Mouse (Mus musculus) kidney, embryonic 15.5 days (tissue): Measurements from ENCODE around the gene Pigb. TPM values are rescaled to one million over a fixed set of nuclear protein-coding genes. Genes with fewer than 3 reads are reported as not detected.

Experiments used
- ATAC-seq: fragments of 200-750 bp; cut with Nextera tagmentation; replicated peaks from 2 replicates; pipeline ENCODE4 v1.8.0; 2017; ENCODE audit warnings: moderate TSS enrichment; ENCODE audit not compliant: low FRiP score
- H3K27ac ChIP-seq: fragments of 300-500 bp; sonication (generic); 2 replicates; pipeline ENCODE4 v1.5.1; 2015; ENCODE audit warnings: mild to moderate bottlenecking, inconsistent platforms
- H3K27me3 ChIP-seq: fragments of 300-500 bp; sonication (generic); 2 replicates; pipeline ENCODE4 v1.6.1; 2015; ENCODE audit warnings: inconsistent platforms
- H3K36me3 ChIP-seq: fragments of 300-500 bp; sonication (generic); 2 replicates; pipeline ENCODE4 v1.6.1; 2015; ENCODE audit warnings: inconsistent platforms
- H3K4me1 ChIP-seq: fragments of 300-500 bp; sonication (generic); 2 replicates; pipeline ENCODE4 v1.6.1; 2015; ENCODE audit warnings: inconsistent platforms
- H3K4me2 ChIP-seq: fragments of 300-500 bp; sonication (generic); 2 replicates; pipeline ENCODE4 v1.6.1; 2015; ENCODE audit warnings: moderate library complexity, mild to moderate bottlenecking, inconsistent platforms
- H3K4me3 ChIP-seq: fragments of 300-500 bp; sonication (generic); replicated peaks from 2 replicates; pipeline ENCODE4 v1.5.1; 2015; ENCODE audit warnings: mild to moderate bottlenecking, inconsistent platforms
- H3K9ac ChIP-seq: fragments of 300-500 bp; sonication (generic); 2 replicates; pipeline ENCODE4 v1.6.1; 2015; ENCODE audit warnings: mild to moderate bottlenecking, inconsistent platforms
- H3K9me3 ChIP-seq: fragments of 300-500 bp; sonication (generic); replicated peaks from 2 replicates; pipeline ENCODE4 v1.6.1; 2016; ENCODE audit warnings: inconsistent platforms
- WGBS: fragments of 180-500 bp; shearing (Covaris S2); methylation state at CpG from one replicate; pipeline ENCODE4 v1.1.7; 2015; ENCODE audit warnings: mixed read lengths; 5-methylcytosine and 5-hydroxymethylcytosine counted together
- polyA plus RNA-seq: library from polyadenylated mRNA; unstranded; fragments of >200 nt; fragmentation: Nextera tagmentation; extraction: Ambion mirVana; gene quantifications from 2 replicates; pipeline ENCODE4 v1.2.1, GENCODE M21; 2015

Gene Pigb
- polyA plus RNA-seq, 1 experiment from 2014 or later = 16.2 TPM

DNA sequence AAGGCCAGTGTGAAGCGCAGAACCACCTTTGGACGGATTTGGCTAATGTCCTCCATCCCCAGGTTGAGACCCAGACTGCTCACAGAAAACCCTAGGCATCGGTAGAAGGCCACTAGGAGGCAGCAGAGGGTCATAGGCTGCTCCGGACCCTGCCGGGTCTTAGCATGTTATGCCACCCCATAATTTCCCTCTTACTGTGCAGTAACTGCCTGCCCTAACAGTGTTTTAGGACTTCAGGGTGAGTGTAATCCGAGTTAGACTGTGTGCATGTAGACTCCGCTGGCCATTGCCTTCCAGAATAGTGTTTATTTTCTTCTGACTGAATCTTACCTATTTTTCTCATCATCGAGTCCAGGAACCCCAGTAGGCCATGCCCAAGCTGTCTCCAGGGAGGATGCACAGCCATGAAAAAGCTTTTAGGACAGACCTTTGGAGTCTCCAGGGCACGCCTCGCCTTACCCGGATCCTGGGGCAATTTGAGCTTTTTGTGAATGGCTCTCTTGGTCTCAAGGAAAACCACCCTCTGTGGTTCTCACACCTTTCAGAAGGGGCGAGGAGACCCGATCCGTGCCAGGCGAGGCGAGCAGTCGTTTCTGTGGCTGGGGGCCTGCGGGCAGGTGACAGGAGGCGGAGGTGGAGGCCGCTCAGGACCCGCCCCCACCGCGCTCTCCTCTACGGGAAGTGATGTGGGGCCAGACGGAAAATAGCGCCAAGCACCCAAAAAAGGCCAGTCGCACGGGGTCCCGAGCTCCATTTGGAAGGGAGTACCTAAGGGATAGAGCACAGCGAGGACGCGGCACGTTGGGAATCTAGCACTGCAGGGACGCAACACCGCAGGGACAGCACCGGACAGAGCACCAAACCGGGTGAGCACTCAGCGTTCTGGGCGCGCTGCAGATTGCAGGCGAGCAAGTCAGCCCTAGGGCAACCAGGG is 4.2 kb upstream of the Pigb start, which contains the start of gene Rab27a:
TSS of gene Rab27a (plus strand) at position 709 of the 934 bp plus-strand sequence.
- Histone ChIP-seq H3K9me3 (no peaks in the 10 kb centered on the region), H3K36me3 (0 out of 2 replicates have a peak, but pooled peaks cover 3% of the 10 kb centered on the region), H3K27ac (peak within 1 kb of the TSS; percentile 37; the same call in 1 of the 2 replicates), H3K4me3 (peak within 1 kb of the TSS; percentile 55), H3K4me1 (peaks cover 32% of the 10 kb centered on the region), H3K4me2 (peak within 1 kb of the TSS; percentile 95), H3K9ac (peak within 1 kb of the TSS; percentile 55), H3K27me3 (no peaks in the 10 kb centered on the region)
- WGBS = 1% methylated on average over 41 of the region's 41 CpGs
- peak; percentile 80 for ATAC-seq

DNA sequence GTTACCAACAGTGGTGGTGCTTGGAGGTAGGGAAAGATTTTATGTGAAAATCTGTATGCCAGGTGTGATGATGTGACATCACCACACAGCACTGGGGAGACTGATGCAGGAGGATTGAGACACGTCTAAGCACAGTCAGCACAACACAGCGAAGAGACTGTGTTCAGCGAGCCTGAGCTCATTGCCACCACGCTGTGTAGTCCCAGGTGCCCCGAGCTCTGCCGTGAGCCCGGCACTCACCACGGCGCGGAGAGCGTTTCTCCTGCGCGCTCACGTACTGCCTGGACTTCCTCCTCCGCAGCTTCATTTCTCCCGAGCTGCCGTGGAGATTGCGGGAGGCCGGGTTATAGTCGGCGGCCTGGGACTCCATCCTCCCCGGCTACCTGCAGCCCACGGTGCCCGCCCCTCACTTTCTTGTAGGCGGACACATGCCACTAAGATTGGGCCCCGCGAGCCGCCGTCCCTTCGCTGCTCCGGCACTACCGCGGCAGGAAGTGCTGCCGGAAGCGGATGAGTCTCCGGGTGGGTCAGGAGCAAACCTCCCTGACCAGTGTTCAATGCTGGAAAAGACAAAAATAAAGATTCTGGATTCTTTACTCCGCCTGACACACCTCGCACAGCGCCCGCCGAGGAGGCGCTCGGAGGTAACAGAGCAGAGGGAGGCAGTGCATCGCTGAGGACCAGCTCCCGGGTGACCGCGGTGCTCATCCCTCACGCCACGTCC is 794 bp downstream of the Pigb start:
- Histone ChIP-seq H3K27ac (peak overlapping the region; percentile 87), H3K9ac (peak overlapping the region; percentile 88), H3K36me3 (peaks cover 17% of the 10 kb centered on the region), H3K4me2 (peak overlapping the region; percentile 82), H3K9me3 (no peaks in the 10 kb centered on the region), H3K27me3 (no peaks in the 10 kb centered on the region), H3K4me3 (peak overlapping the region; percentile 95), H3K4me1 (peaks cover 24% of the 10 kb centered on the region)
- WGBS = under 1% methylated on average over 49 of the region's 49 CpGs
- ATAC-seq = peak; percentile 88

DNA sequence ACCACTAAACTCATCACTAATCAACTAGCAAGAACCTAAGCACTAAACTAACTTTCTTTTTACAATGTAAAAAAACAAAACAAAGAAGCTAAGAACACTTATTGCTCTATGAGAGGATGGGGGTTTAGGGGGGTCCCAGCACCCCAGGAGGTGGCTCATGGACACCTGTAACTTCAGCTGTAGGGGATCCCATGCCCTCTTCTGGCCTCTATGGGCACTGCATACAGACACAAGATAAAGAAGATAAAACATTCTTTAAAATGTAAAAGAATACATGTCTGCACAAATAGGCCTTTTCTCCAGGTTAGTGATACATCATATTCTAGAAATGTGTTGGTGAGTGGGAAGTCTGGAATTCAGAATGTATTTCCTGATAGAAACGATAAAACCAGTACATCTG is 6.8 kb downstream of the Pigb start:
- Histone ChIP-seq H3K27ac (no peak overlapping the region), H3K9me3 (no peaks in the 10 kb centered on the region), H3K36me3 (peaks cover 65% of the 10 kb centered on the region), H3K4me1 (no peaks in the 10 kb centered on the region), H3K4me3 (no peak overlapping the region), H3K4me2 (no peak overlapping the region), H3K27me3 (no peaks in the 10 kb centered on the region), H3K9ac (no peak overlapping the region)
- 95% methylated on average over 1 of the region's 1 CpGs for WGBS
- ATAC-seq = no peak

DNA sequence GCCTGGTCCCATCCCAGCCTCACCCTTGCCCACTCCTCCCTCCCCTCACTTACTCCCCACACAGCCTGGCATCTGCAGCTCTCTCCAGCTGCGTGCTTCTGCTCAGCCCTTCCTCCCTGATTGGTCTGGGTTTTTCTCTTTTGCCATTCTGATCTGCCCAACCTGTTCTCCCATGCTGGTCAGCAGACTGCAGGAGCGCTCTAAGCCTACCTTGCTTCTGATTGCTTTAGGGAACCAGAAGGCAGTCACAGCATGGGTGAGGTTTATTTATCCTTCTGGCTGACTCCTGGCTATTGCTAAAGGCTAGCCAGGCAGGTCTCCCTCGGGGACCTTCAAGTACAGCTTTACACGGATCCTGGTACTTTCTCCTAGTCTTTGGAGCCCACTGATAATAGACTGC is 8.8 kb downstream of the Pigb start:
- H3K9ac ChIP-seq = no peak overlapping the region
- no peak for ATAC-seq
- H3K27me3 ChIP-seq = no peaks in the 10 kb centered on the region
- no peak overlapping the region for H3K4me3 ChIP-seq
- no peaks in the 10 kb centered on the region for H3K9me3 ChIP-seq
- H3K36me3 ChIP-seq = peaks cover 67% of the 10 kb centered on the region
- no peak overlapping the region for H3K27ac ChIP-seq
- no peaks in the 10 kb centered on the region for H3K4me1 ChIP-seq
- 73% methylated on average over 4 of the region's 4 CpGs for WGBS
- no peak overlapping the region for H3K4me2 ChIP-seq

DNA sequence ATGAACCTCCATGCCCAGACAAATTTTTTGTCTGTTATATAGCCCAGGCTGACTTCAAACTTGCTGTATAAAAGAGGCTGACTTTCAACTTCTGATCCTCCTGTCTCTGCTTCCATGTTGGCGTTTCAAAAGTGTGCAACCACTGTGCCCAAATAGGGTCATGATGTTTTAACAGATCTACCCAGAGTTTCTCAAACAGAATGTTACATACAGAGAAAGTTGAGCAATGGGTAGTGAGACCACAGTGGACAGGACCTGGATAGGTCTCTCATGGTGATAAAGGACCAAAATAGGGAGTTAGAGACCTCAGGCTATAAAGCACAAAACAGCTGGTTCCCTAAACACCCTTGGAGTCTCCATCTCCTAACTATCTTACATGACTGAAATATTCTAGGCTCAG is 9.7 kb downstream of the Pigb start:
- ATAC-seq = no peak
- H3K36me3 ChIP-seq = peaks cover 60% of the 10 kb centered on the region
- no peak overlapping the region for H3K4me3 ChIP-seq
- H3K27me3 ChIP-seq = no peaks in the 10 kb centered on the region
- H3K9me3 ChIP-seq = no peaks in the 10 kb centered on the region
- H3K27ac ChIP-seq = no peak overlapping the region
- WGBS = 98% methylated on average over 1 of the region's 1 CpGs
- no peak overlapping the region for H3K9ac ChIP-seq
- no peaks in the 10 kb centered on the region for H3K4me1 ChIP-seq
- no peak overlapping the region for H3K4me2 ChIP-seq

DNA sequence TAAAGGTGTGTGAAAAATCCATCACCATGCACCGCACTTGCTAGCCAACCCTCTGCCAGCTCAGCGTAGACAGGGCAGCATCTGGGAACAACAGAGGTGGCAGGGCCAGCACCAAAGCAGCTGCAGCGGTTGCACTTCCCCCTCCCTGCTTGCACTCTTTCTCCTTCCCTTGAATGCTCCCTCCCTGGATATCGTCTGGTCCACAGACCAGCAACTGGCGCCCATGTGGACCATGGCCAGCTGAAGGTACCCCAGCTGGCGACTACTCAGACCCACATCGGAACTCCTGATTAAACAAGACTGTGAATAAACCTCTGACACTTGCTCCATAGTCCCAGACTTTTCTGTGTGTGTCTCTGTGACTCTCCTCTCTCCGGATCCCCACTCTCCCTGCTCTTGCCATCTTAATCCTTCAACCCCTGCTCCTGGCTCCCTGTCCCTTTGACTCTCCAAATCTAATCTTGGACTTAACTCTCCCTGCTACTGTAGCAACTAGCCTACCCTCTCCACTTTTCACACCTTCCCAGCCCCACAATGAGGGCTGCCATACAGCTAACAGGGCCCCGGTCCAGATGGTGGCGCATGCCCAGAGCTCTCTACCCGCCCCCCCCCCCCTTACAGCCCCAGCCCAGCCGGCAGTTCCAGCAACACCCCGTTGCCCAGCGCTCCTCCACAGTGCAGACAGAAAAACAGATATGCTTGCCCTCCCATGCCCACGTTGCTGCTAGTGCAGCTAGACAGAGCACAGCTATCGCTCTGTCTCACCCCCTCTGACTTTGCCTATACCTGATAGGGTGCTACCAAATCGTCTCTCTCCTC is 14.2 kb downstream of the Pigb start:
- no peaks in the 10 kb centered on the region for H3K27me3 ChIP-seq
- H3K4me1 ChIP-seq = no peaks in the 10 kb centered on the region
- no peak overlapping the region for H3K9ac ChIP-seq
- no peak overlapping the region for H3K4me3 ChIP-seq
- WGBS = 29% methylated on average over 17 of the region's 17 CpGs
- H3K36me3 ChIP-seq = peaks cover 46% of the 10 kb centered on the region
- H3K4me2 ChIP-seq = no peak overlapping the region
- H3K9me3 ChIP-seq = no peaks in the 10 kb centered on the region
- H3K27ac ChIP-seq = no peak overlapping the region
- ATAC-seq = no peak

DNA sequence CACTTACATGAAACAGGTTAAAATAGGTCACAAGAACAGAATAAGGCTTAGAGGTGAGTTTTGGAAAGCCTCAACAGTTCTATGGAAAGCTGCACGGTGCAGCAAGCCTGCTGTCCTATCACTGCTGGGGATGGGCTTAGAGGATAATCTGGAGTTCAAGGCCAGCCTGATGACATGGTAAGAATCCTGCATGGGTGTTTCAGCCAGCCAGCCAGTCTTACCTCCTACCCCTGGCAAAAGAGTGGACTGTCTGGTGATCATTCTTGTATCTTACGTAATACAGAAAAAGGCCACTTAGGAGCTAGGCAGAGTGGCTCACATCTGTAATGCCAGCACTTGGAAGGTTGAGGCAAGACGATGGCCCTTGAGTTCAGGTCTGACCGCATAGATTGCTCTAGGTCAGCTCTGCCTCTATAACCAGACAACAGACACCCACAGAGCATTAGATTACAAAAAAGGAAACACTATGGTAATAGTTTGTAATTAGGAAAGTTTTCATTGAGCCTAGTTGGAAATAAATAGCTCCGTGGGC is 19.5 kb downstream of the Pigb start:
- H3K9me3 ChIP-seq = no peaks in the 10 kb centered on the region
- no peaks in the 10 kb centered on the region for H3K4me1 ChIP-seq
- H3K9ac ChIP-seq = no peak overlapping the region
- no peaks in the 10 kb centered on the region for H3K27me3 ChIP-seq
- H3K36me3 ChIP-seq = peaks cover 66% of the 10 kb centered on the region
- 90% methylated on average over 5 of the region's 5 CpGs for WGBS
- ATAC-seq = no peak
- H3K4me2 ChIP-seq = no peak overlapping the region
- H3K4me3 ChIP-seq = no peak overlapping the region
- no peak overlapping the region for H3K27ac ChIP-seq

DNA sequence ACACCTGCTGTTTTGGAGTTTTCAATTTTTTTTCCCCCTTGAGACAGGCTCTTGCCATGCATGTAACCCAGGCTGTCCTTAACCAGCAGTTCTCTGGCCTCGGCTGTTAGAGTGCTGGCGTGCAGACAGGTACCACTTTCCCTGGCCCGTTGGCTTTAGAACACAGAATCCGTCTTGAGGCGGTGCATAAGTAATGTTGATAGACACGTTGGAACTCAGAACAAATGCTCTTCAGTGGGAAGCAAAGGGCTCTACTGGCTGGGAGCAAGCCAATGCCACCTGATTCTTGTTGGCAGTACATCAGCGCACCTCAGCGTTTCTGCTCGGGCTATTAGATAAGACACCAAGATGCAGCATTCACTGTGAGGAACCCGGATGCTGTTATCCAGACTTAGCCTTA is 20.3 kb downstream of the Pigb start:
- Histone ChIP-seq H3K4me1 (no peaks in the 10 kb centered on the region), H3K36me3 (peaks cover 73% of the 10 kb centered on the region), H3K27me3 (no peaks in the 10 kb centered on the region), H3K4me2 (no peak overlapping the region), H3K4me3 (no peak overlapping the region), H3K27ac (no peak overlapping the region), H3K9me3 (no peaks in the 10 kb centered on the region), H3K9ac (no peak overlapping the region)
- WGBS = 91% methylated on average over 10 of the region's 10 CpGs
- no peak for ATAC-seq

DNA sequence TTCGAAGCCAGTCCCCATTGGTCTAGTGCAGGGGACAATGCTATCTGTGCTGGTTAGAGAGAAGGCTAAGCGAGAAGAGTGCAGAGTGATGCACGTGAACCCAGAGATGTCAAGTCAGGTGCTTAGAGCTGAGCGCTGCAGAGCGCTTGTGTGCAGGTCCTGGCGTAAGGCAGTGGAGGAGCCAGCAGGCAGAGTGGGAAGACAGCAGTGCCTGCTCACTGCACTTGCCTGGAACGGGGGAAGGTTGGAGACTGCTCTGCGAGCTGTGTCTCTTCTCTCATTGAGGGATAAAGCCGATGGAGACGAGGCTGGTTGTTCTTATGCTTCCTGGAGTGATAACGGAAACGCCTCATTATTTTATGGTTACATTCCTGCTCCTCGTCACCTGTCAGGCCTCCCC is 25.5 kb downstream of the Pigb start:
- H3K4me2 ChIP-seq = no peak overlapping the region
- 75% methylated on average over 13 of the region's 13 CpGs for WGBS
- H3K9me3 ChIP-seq = no peaks in the 10 kb centered on the region
- H3K9ac ChIP-seq = no peak overlapping the region
- H3K4me1 ChIP-seq = no peaks in the 10 kb centered on the region
- H3K27ac ChIP-seq = no peak overlapping the region
- H3K27me3 ChIP-seq = no peaks in the 10 kb centered on the region
- no peak overlapping the region for H3K4me3 ChIP-seq
- H3K36me3 ChIP-seq = peaks cover 91% of the 10 kb centered on the region
- ATAC-seq = no peak

DNA sequence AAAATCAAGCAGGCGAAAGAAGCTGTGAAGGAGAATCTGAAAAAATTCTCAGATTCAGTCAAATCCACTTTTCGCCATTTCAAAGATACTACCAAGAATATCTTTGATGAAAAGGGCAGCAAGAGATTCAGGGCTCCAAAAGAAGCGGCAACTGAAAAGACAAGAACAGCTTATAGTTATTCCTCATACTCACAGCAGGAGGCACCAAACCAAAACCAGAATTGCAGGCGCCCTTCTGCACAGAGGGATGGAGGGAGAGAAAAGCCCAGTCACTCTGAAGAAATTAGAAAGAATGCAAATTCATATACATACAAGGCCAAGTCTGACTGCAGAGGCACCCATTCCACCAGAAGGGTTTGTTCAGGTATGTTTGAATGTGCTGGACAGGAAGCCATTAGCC is 27.5 kb downstream of the Pigb start:
- no peak overlapping the region for H3K27ac ChIP-seq
- no peaks in the 10 kb centered on the region for H3K9me3 ChIP-seq
- H3K4me1 ChIP-seq = no peaks in the 10 kb centered on the region
- H3K27me3 ChIP-seq = no peaks in the 10 kb centered on the region
- no peak overlapping the region for H3K4me3 ChIP-seq
- no peak overlapping the region for H3K4me2 ChIP-seq
- H3K9ac ChIP-seq = no peak overlapping the region
- 91% methylated on average over 4 of the region's 4 CpGs for WGBS
- H3K36me3 ChIP-seq = peaks cover 71% of the 10 kb centered on the region
- no peak for ATAC-seq

DNA sequence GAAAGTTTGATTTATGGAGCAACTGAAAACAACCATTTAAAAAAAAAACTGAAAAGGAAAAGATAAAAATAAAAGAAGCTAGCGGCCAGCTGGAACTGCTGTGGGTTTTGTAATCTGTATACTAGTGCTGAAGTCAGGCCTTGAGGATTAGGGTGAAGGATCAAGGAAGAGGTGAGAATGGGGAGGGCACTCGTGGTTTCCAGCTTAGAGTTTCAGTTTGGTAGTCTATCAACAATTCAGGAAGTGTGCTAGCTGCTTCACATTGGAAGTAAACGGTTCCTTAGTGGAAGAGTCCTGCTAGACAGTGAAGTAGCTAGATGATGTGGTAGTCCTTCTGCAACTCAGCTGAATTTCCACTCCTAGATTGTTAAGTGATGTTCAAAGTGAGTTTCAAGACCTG is 31.8 kb downstream of the Pigb start:
- Histone ChIP-seq H3K9ac (no peak overlapping the region), H3K27ac (no peak overlapping the region), H3K4me3 (no peak overlapping the region), H3K4me1 (no peaks in the 10 kb centered on the region), H3K4me2 (no peak overlapping the region), H3K9me3 (no peaks in the 10 kb centered on the region), H3K36me3 (peaks cover 41% of the 10 kb centered on the region), H3K27me3 (no peaks in the 10 kb centered on the region)
- WGBS = 68% methylated on average over 3 of the region's 3 CpGs
- ATAC-seq = no peak
